Mouse (Mus musculus) layer of hippocampus, adult 8-10 months (tissue): ENCODE data around the gene Gm20869. TPM values are rescaled to one million over a fixed set of nuclear protein-coding genes. Genes with fewer than 3 reads are reported as not detected.
"Not testable (repeated sequence)": the region's sequence is repeated elsewhere in the genome, so short reads cannot be mapped to it uniquely, and the experiment has no call there.

ENCODE experiments used
- DNase-seq, 2 experiments: peaks; one replicate each; pipeline ENCODE4 v3.0.0; 2022; ENCODE audit warnings: low spot score in 2 of 2
- total RNA-seq, 4 experiments: library from RNA; stranded (reverse); gene quantifications; 2 replicates each; pipeline ENCODE4 v1.2.4; 2022

Gm20869 gene
- total RNA-seq = not detected

GRCm38 (mm10) chrY:71469149-71469548 lies at the start of gene Gm20869:
TSS of gene Gm20869 (plus strand) at chrY:71469449.
- DNase-seq = not testable (repeated sequence)

Other genes starting within 250 kb of the Gm20869 start
- not detected for gene Gm20870, start 222.6 kb downstream of the Gm20869 start, total RNA-seq